Mouse (Mus musculus) kidney, embryonic 16.5 days (tissue): Measurements from ENCODE around the gene Rasl10a. TPM values are rescaled to one million over a fixed set of nuclear protein-coding genes. Genes with fewer than 3 reads are reported as not detected.

Source experiments
- ATAC-seq: fragments of 200-750 bp; cut with Nextera tagmentation; 2 replicates; pipeline ENCODE4 v1.8.0; 2017; ENCODE audit warnings: moderate TSS enrichment; ENCODE audit not compliant: low FRiP score, low TSS enrichment
- H3K27ac ChIP-seq: fragments of 300-500 bp; sonication (generic); 2 replicates; pipeline ENCODE4 v1.5.1; 2014; ENCODE audit warnings: low read length
- H3K27me3 ChIP-seq: fragments of 300-500 bp; sonication (generic); 2 replicates; pipeline ENCODE4 v1.6.1; 2014; ENCODE audit warnings: low read length, control low read depth, mixed read lengths; ENCODE audit not compliant: insufficient read depth
- H3K36me3 ChIP-seq: fragments of 300-500 bp; sonication (generic); 2 replicates; pipeline ENCODE4 v1.6.1; 2014; ENCODE audit warnings: low read length, control low read depth, mixed read lengths; ENCODE audit not compliant: insufficient read depth
- H3K4me1 ChIP-seq: fragments of 300-500 bp; sonication (generic); 2 replicates; pipeline ENCODE4 v1.6.1; 2014; ENCODE audit warnings: low read length, control low read depth, mixed read lengths; ENCODE audit not compliant: insufficient read depth
- H3K4me2 ChIP-seq: fragments of 300-500 bp; sonication (generic); replicated peaks from 2 replicates; pipeline ENCODE4 v1.6.1; 2014; ENCODE audit warnings: low read depth, low read length
- H3K4me3 ChIP-seq: fragments of 300-500 bp; sonication (generic); 2 replicates; pipeline ENCODE4 v1.5.1; 2014; ENCODE audit warnings: mild to moderate bottlenecking, low read length
- H3K9ac ChIP-seq: fragments of 300-500 bp; sonication (generic); replicated peaks from 2 replicates; pipeline ENCODE4 v1.6.1; 2014; ENCODE audit warnings: low read length
- H3K9me3 ChIP-seq: fragments of 300-500 bp; sonication (generic); 2 replicates; pipeline ENCODE4 v1.6.1; 2016; ENCODE audit warnings: low read length, control low read depth
- WGBS: fragments of 180-500 bp; shearing (Covaris S2); extraction: QIAGEN DNeasy Blood & Tissue Kit; methylation state at CpG from one replicate; pipeline ENCODE4 v1.1.7; 2014; 5-methylcytosine and 5-hydroxymethylcytosine counted together
- polyA plus RNA-seq: library from polyadenylated mRNA; unstranded; fragments of >200 nt; fragmentation: Nextera tagmentation; extraction: Ambion mirVana; gene quantifications from 2 replicates; pipeline ENCODE4 v1.2.1, GENCODE M21; 2015

Gene Rasl10a
- 2.9 and 3.0 TPM in 2 replicates for polyA plus RNA-seq

DNA sequence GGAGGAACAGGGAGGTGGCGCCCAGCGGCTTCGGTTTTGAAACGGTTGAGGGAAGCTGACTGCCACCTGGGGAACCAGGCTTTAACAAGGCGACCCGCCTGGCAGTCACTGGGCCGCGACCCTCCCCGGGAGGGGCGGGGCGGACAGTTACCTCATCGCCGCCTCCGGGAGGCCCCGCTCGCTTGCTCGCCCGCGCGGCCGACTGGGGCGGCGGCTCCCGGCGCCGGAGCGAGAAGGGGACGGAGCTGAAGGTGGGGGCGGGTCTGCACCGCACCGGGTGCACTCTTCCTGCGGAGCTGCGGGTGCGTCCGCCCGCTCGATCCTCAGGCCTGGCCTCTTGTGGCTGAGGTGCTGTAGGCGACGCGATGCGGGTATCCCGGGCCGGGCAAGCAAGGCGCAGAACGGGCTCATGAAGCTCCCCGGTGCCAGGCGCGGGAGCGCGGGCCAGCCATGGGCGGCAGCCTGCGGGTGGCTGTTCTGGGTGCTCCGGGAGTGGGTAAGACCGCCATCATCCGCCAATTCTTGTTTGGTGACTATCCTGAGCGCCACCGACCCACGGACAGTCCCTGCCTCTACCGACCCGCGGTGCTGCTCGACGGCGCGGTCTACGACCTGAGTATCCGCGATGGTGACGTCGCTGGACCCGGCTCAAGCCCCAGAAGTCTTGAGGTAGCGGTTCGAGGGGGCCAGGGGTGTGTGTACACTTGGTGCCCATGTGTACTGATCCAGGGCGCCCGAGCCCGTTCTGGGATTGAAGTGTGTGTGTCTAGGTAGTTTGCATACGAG lies at the start of gene Rasl10a:
Gene Rasl10a, plus strand, starts transcription at position 273 of the 786 bp plus-strand sequence.
- WGBS: 1% methylated on average over 76 of the region's 77 CpGs
- ATAC-seq: no peak; the same call in 1 of the 2 replicates
- H3K36me3 ChIP-seq: no peaks in the 10 kb centered on the region
- H3K4me2 ChIP-seq: peak within 1 kb of the TSS; percentile 93
- H3K4me3 ChIP-seq: peak within 1 kb of the TSS; percentile 55
- H3K9ac ChIP-seq: peak within 1 kb of the TSS; percentile 63
- H3K27me3 ChIP-seq: peaks cover 46% of the 10 kb centered on the region
- H3K4me1 ChIP-seq: peaks cover 59% of the 10 kb centered on the region
- no peak within 1 kb of the TSS for H3K27ac ChIP-seq
- no peaks in the 10 kb centered on the region for H3K9me3 ChIP-seq

- Histone ChIP-seq H3K9ac (no peak overlapping the region), H3K9me3 (no peaks in the 10 kb centered on the region), H3K27ac (no peak overlapping the region), H3K4me2 (no peak overlapping the region), H3K4me3 (no peak overlapping the region), H3K27me3 (no peaks in the 10 kb centered on the region), H3K4me1 (no peaks in the 10 kb centered on the region), H3K36me3 (peaks cover 10% of the 10 kb centered on the region)
- no peak for ATAC-seq
- 87% methylated on average over 3 of the region's 3 CpGs for WGBS
These were observed 49.1 kb upstream of the Rasl10a start for GRCm38 (mm10) chr11:5008867-5009266.

DNA sequence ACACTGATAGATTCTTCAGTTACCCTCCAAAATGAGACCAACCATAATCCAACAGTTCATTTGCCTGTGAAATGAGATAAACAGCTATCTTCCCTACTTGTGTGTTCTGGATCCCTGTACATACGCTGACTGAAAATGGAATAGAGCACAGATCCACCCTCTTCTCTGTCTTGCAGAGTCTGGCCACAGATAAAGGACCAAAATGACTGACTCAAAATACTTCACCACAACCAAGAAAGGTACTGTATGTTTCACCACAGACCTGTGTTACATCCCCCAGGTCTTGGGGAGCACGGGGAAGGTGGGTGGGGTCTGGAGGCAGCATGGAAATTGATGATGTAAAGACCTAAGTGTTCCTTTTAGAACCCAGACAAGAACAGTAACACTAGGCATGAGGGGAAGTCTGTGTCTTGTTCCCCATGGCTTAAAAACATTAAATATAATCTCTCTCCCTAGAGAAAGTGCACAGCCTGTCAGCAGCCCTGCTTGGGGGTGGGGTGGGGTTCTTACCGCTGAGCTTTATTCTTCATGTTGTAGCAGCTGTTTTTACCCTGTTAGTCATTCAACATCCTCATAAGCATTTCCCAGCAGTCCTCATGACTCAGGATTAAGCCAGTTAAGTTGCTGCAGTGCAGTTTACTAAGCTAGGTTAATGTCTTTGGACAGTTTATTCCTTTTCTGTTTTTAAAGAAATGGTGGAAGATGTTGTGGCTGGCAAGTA lies 48.4 kb upstream of the Rasl10a start:
- Histone ChIP-seq H3K9ac (no peak overlapping the region), H3K4me3 (no peak overlapping the region), H3K27ac (no peak overlapping the region), H3K4me1 (no peaks in the 10 kb centered on the region), H3K27me3 (no peaks in the 10 kb centered on the region), H3K36me3 (peaks cover 11% of the 10 kb centered on the region), H3K9me3 (no peaks in the 10 kb centered on the region), H3K4me2 (no peak overlapping the region)
- WGBS: 81% methylated on average over 3 of the region's 3 CpGs
- ATAC-seq: no peak

DNA sequence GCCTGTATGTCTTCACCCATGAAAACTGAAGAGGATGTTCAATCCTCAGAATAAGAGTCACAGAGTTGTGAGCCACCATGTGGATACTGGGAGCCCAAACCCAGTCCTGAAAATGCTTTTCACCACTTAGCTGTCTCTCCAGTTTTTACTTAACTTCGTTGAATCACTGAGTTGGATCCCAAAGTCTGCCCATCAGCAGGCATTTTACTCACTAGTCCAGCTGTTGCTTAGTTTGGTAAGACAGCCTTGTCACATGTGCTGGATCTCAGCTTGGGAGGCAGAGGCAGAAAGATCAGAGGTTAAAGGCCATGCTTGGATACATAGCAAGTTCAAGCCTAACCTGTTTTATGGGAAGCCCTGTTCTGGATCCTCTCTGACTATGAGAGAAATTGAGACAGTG lies 47.7 kb upstream of the Rasl10a start:
- Histone ChIP-seq H3K36me3 (peaks cover 16% of the 10 kb centered on the region), H3K27me3 (no peaks in the 10 kb centered on the region), H3K4me2 (no peak overlapping the region), H3K27ac (no peak overlapping the region), H3K9me3 (no peaks in the 10 kb centered on the region), H3K4me3 (no peak overlapping the region), H3K4me1 (no peaks in the 10 kb centered on the region), H3K9ac (no peak overlapping the region)
- ATAC-seq: no peak
- WGBS: 100% methylated on average over 1 of the region's 1 CpGs

DNA sequence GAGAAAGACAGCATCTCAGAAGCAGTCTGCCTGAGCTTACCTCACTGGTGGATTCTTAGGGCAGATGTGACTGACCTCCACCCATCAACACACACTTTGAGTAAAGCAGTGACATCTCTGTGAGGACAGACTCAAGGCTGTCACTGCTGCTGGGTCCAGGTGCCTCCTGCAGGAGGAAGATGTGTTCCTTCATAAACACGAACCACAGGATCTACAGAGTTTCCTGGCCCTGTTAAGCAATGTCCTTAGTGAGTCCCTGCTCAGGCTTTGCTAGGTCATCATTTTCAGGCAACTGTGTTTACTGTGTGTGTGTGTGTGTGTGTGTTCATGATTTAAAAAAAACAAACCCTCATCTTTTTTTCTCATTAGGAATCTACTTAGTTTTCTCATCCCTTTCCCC lies 46.4 kb upstream of the Rasl10a start:
- no peak overlapping the region for H3K4me3 ChIP-seq
- no peaks in the 10 kb centered on the region for H3K9me3 ChIP-seq
- H3K4me2 ChIP-seq: no peak overlapping the region
- H3K27me3 ChIP-seq: no peaks in the 10 kb centered on the region
- no peak overlapping the region for H3K27ac ChIP-seq
- H3K4me1 ChIP-seq: no peaks in the 10 kb centered on the region
- WGBS: 70% methylated on average over 1 of the region's 1 CpGs
- no peak for ATAC-seq
- H3K36me3 ChIP-seq: peaks cover 17% of the 10 kb centered on the region
- no peak overlapping the region for H3K9ac ChIP-seq

- H3K9me3 ChIP-seq: no peaks in the 10 kb centered on the region
- H3K36me3 ChIP-seq: peaks cover 24% of the 10 kb centered on the region
- H3K4me1 ChIP-seq: no peaks in the 10 kb centered on the region
- no peak overlapping the region for H3K4me3 ChIP-seq
- ATAC-seq: no peak
- no peak overlapping the region for H3K9ac ChIP-seq
- no peaks in the 10 kb centered on the region for H3K27me3 ChIP-seq
- WGBS: 59% methylated on average over 5 of the region's 5 CpGs
- H3K27ac ChIP-seq: no peak overlapping the region; the same call in 1 of the 2 replicates
- H3K4me2 ChIP-seq: no peak overlapping the region
These were observed 45.7 kb upstream of the Rasl10a start for GRCm38 (mm10) chr11:5012213-5012715.

DNA sequence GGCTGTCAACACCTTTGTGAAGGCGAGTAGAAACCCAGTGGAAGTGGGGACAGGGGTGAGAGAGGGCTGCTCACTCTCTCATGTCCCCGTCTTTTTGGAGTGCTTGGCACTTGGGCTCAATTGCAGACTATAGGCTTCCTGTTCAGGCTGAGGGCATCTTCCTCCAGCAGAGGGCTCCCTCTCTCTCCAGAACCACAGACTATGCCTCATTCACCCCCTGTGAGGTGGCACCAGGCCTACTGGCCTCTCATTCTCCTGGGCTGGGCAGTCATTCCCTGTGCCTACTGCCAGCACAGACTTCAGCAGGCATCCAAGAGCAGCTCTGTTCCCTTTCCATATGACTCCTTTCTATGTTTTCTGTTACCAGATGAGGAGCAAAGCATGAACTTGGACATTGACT lies 42.2 kb upstream of the Rasl10a start:
- no peak overlapping the region for H3K27ac ChIP-seq
- WGBS: 47% methylated on average over 2 of the region's 2 CpGs
- H3K36me3 ChIP-seq: peaks cover 51% of the 10 kb centered on the region
- no peaks in the 10 kb centered on the region for H3K27me3 ChIP-seq
- H3K4me1 ChIP-seq: no peaks in the 10 kb centered on the region
- ATAC-seq: peak; percentile 42; the same call in 1 of the 2 replicates
- no peak overlapping the region for H3K9ac ChIP-seq
- H3K4me3 ChIP-seq: no peak overlapping the region
- H3K4me2 ChIP-seq: no peak overlapping the region
- no peaks in the 10 kb centered on the region for H3K9me3 ChIP-seq

GRCm38 (mm10) chr11:5016286-5016685 lies 41.6 kb upstream of the Rasl10a start:
- H3K9me3 ChIP-seq: no peaks in the 10 kb centered on the region
- 87% methylated on average over 5 of the region's 5 CpGs for WGBS
- H3K27ac ChIP-seq: no peak overlapping the region
- H3K27me3 ChIP-seq: no peaks in the 10 kb centered on the region
- no peak overlapping the region for H3K9ac ChIP-seq
- no peak overlapping the region for H3K4me3 ChIP-seq
- H3K36me3 ChIP-seq: peaks cover 52% of the 10 kb centered on the region
- ATAC-seq: no peak
- H3K4me2 ChIP-seq: no peak overlapping the region
- no peaks in the 10 kb centered on the region for H3K4me1 ChIP-seq

DNA sequence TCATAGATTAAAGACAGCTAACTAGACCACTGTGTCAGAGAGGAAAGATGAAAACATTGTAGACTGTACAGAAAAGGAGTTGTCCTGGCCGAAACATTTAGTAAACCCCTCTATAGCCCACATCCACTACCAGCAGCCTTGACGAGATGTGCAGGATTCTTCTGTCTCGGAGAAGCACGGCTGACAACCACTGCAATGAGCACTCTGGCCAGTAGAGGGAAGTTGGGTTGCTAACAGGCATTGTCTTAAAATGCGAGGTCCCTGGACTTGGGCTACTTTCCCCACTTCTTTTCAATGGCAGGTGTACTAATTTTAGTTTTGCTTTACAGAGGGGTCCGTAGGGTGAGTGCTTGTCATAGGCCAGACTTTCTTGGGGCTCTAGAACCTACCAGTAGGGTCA lies 40.4 kb upstream of the Rasl10a start:
- Histone ChIP-seq H3K36me3 (peaks cover 55% of the 10 kb centered on the region), H3K4me1 (no peaks in the 10 kb centered on the region), H3K9ac (no peak overlapping the region), H3K9me3 (no peaks in the 10 kb centered on the region), H3K27me3 (no peaks in the 10 kb centered on the region), H3K4me3 (no peak overlapping the region), H3K4me2 (no peak overlapping the region), H3K27ac (no peak overlapping the region)
- ATAC-seq: no peak
- 57% methylated on average over 6 of the region's 6 CpGs for WGBS

GRCm38 (mm10) chr11:5025108-5025507 lies 32.8 kb upstream of the Rasl10a start:
- no peak for ATAC-seq
- H3K9me3 ChIP-seq: no peaks in the 10 kb centered on the region
- 89% methylated on average over 1 of the region's 1 CpGs for WGBS
- H3K9ac ChIP-seq: no peak overlapping the region
- no peak overlapping the region for H3K4me2 ChIP-seq
- H3K27me3 ChIP-seq: no peaks in the 10 kb centered on the region
- peaks cover 48% of the 10 kb centered on the region for H3K36me3 ChIP-seq
- H3K4me3 ChIP-seq: no peak overlapping the region
- H3K27ac ChIP-seq: no peak overlapping the region
- H3K4me1 ChIP-seq: no peaks in the 10 kb centered on the region
